Mouse (Mus musculus): Measurements from ENCODE around the gene Gpr155. TPM values are rescaled to one million over a fixed set of nuclear protein-coding genes. Genes with fewer than 3 reads are reported as not detected.

The Gpr155 gene
- polyA plus RNA-seq, 1 experiment from 2014 or later = 7.7 TPM

Other genes with a start within 250 kb of the Gpr155 start
- 79.4 and 89.1 TPM in 2 replicates for gene Ola1, start 167.6 kb downstream of the Gpr155 start, polyA plus RNA-seq (2015; fragmentation: Nextera tagmentation; extraction: Ambion mirVana)
- not detected in 2 replicates for gene Sp9, start 114.6 kb downstream of the Gpr155 start, polyA plus RNA-seq (2015; fragmentation: Nextera tagmentation; extraction: Ambion mirVana)
- gene Scrn3, start 74.0 kb downstream of the Gpr155 start, polyA plus RNA-seq (2015; fragmentation: Nextera tagmentation; extraction: Ambion mirVana) = 19.2 and 19.3 TPM in 2 replicates
- 20.5 and 20.7 TPM in 2 replicates for gene Cir1, start 73.9 kb downstream of the Gpr155 start, polyA plus RNA-seq (2015; fragmentation: Nextera tagmentation; extraction: Ambion mirVana)
- 8.6 and 10.4 TPM in 2 replicates for gene Wipf1, start 143.2 kb upstream of the Gpr155 start, polyA plus RNA-seq (2015; fragmentation: Nextera tagmentation; extraction: Ambion mirVana)
- 0.36 and 0.72 TPM in 2 replicates for gene Chrna1, start 193.8 kb upstream of the Gpr155 start, polyA plus RNA-seq (2015; fragmentation: Nextera tagmentation; extraction: Ambion mirVana)

All from kidney, embryonic 16.5 days (tissue).